Mouse (Mus musculus): ENCODE data around the gene Acot6.

GRCm38 (mm10) chr12:84137131-84137530 is 36.7 kb downstream of the Acot6 start:
- no peak for TF ChIP-seq MYOD1 (IDR thresholded peaks at IDR 0.05; ENCODE audit: control insufficient read depth, insufficient read length, low read depth)
- no peak for TF ChIP-seq CTCF (IDR thresholded peaks at IDR 0.05; ENCODE audit: control insufficient read depth, insufficient read depth, insufficient read length)
- TF ChIP-seq CEBPB (IDR thresholded peaks at IDR 0.05; ENCODE audit: low read depth): no peak
- no peak for TF ChIP-seq USF1 (IDR thresholded peaks at IDR 0.05; ENCODE audit: low read depth)
- TF ChIP-seq MAX (IDR thresholded peaks at IDR 0.05): no peak
- no peak for TF ChIP-seq MYOG (IDR thresholded peaks at IDR 0.05; ENCODE audit: control insufficient read depth, extremely low read depth, insufficient read length)
- TF ChIP-seq FOSL1 (IDR thresholded peaks at IDR 0.05; ENCODE audit: insufficient read depth, low read length, poor library complexity, severe bottlenecking): no peak
